Mouse (Mus musculus): ENCODE results near the gene Usp36. TPM values are rescaled to one million over a fixed set of nuclear protein-coding genes. Genes with fewer than 3 reads are reported as not detected.

The Usp36 gene
- total and polyA plus RNA-seq, 2 experiments from 2014 or later = 12.6 to 19.7 TPM

GRCm38 (mm10) chr11:118229941-118230340 lies 60.1 kb downstream of the Usp36 start:
- WGBS = 86% methylated on average over 5 of the region's 5 CpGs
- ATAC-seq (no peak), DNase-seq (ENCODE audit: low spot score) (no peak)
- no peak for TF ChIP-seq CTCF (IDR thresholded peaks at IDR 0.05; ENCODE audit: low read depth)
- no peaks in the 10 kb centered on the region for H3K36me3 ChIP-seq (ENCODE audit: insufficient read depth, low read length)
- no peak overlapping the region for H3K4me2 ChIP-seq (ENCODE audit: low read depth, low read length)
- H3K27me3 ChIP-seq (ENCODE audit: insufficient read depth, low read length) = no peaks in the 10 kb centered on the region
- H3K27ac ChIP-seq = no peak overlapping the region
- 0 out of 2 replicates have a peak, but pooled peaks cover 3% of the 10 kb centered on the region for H3K4me1 ChIP-seq (ENCODE audit: insufficient read depth, low read length)
- no peaks in the 10 kb centered on the region for H3K9me3 ChIP-seq (ENCODE audit: low read length)
- no peak overlapping the region for H3K4me3 ChIP-seq (ENCODE audit: low read length)
- no peak overlapping the region for H3K9ac ChIP-seq (replicated peaks; ENCODE audit: low read length)

GRCm38 (mm10) chr11:118227650-118228049 lies 62.4 kb downstream of the Usp36 start:
- no peaks in the 10 kb centered on the region for H3K27me3 ChIP-seq (ENCODE audit: insufficient read depth, low read length)
- no peak for ATAC-seq
- WGBS = 77% methylated on average over 7 of the region's 7 CpGs

GRCm38 (mm10) chr11:118226850-118227249 lies 63.2 kb downstream of the Usp36 start:
- no peak for TF ChIP-seq CTCF (IDR thresholded peaks at IDR 0.05; ENCODE audit: low read depth)
- H3K4me2 ChIP-seq (ENCODE audit: low read depth, low read length) = no peak overlapping the region
- DNase-seq (ENCODE audit: low spot score) (no peak), ATAC-seq (no peak)
- H3K27ac ChIP-seq = no peak overlapping the region
- no peaks in the 10 kb centered on the region for H3K27me3 ChIP-seq (ENCODE audit: insufficient read depth, low read length)
- WGBS = 76% methylated on average over 7 of the region's 7 CpGs
- H3K4me3 ChIP-seq (ENCODE audit: low read length) = no peak overlapping the region
- no peak overlapping the region for H3K9ac ChIP-seq (replicated peaks; ENCODE audit: low read length)
- H3K36me3 ChIP-seq (ENCODE audit: insufficient read depth, low read length) = no peaks in the 10 kb centered on the region
- no peaks in the 10 kb centered on the region for H3K4me1 ChIP-seq (ENCODE audit: insufficient read depth, low read length)
- H3K9me3 ChIP-seq (ENCODE audit: low read length) = no peaks in the 10 kb centered on the region

More at GRCm38 (mm10) chr11:118227650-118228049, 62.4 kb downstream of the Usp36 start:
- Histone ChIP-seq H3K9ac (replicated peaks; ENCODE audit: low read length) (no peak overlapping the region), H3K4me3 (ENCODE audit: low read length) (no peak overlapping the region), H3K4me1 (ENCODE audit: insufficient read depth, low read length) (0 out of 2 replicates have a peak, but pooled peaks cover 3% of the 10 kb centered on the region), H3K27ac (no peak overlapping the region), H3K4me2 (ENCODE audit: low read depth, low read length) (no peak overlapping the region), H3K9me3 (ENCODE audit: low read length) (no peaks in the 10 kb centered on the region), H3K36me3 (ENCODE audit: insufficient read depth, low read length) (no peaks in the 10 kb centered on the region)
- no peak for DNase-seq (ENCODE audit: low spot score)
- no peak for TF ChIP-seq CTCF (IDR thresholded peaks at IDR 0.05; ENCODE audit: low read depth)

- DNase-seq (ENCODE audit: low spot score) (no peak), ATAC-seq (no peak)
- Histone ChIP-seq H3K27me3 (ENCODE audit: insufficient read depth, low read length) (no peaks in the 10 kb centered on the region), H3K9me3 (ENCODE audit: low read length) (no peaks in the 10 kb centered on the region), H3K4me3 (ENCODE audit: low read length) (no peak overlapping the region), H3K4me2 (ENCODE audit: low read depth, low read length) (no peak overlapping the region), H3K9ac (replicated peaks; ENCODE audit: low read length) (no peak overlapping the region), H3K4me1 (ENCODE audit: insufficient read depth, low read length) (no peaks in the 10 kb centered on the region), H3K27ac (no peak overlapping the region), H3K36me3 (ENCODE audit: insufficient read depth, low read length) (no peaks in the 10 kb centered on the region)
- WGBS = 78% methylated on average over 1 of the region's 1 CpGs
- no peak for TF ChIP-seq CTCF (IDR thresholded peaks at IDR 0.05; ENCODE audit: low read depth)
Observed at GRCm38 (mm10) chr11:118225862-118226261, 64.2 kb downstream of the Usp36 start.

GRCm38 (mm10) chr11:118225056-118225836 lies 64.8 kb downstream of the Usp36 start:
- H3K4me1 ChIP-seq (ENCODE audit: insufficient read depth, low read length) = no peaks in the 10 kb centered on the region
- no peak overlapping the region for H3K4me2 ChIP-seq (ENCODE audit: low read depth, low read length)
- WGBS = 63% methylated on average over 12 of the region's 12 CpGs
- H3K36me3 ChIP-seq (ENCODE audit: insufficient read depth, low read length) = no peaks in the 10 kb centered on the region
- H3K27me3 ChIP-seq (ENCODE audit: insufficient read depth, low read length) = no peaks in the 10 kb centered on the region
- H3K9ac ChIP-seq (replicated peaks; ENCODE audit: low read length) = no peak overlapping the region
- no peak for TF ChIP-seq CTCF (IDR thresholded peaks at IDR 0.05; ENCODE audit: low read depth)
- no peak overlapping the region for H3K27ac ChIP-seq
- ATAC-seq (no peak), DNase-seq (ENCODE audit: low spot score) (no peak)
- no peaks in the 10 kb centered on the region for H3K9me3 ChIP-seq (ENCODE audit: low read length)
- no peak overlapping the region for H3K4me3 ChIP-seq (ENCODE audit: low read length)

- Histone ChIP-seq H3K4me3 (ENCODE audit: low read length) (no peak overlapping the region), H3K27me3 (ENCODE audit: insufficient read depth, low read length) (no peaks in the 10 kb centered on the region), H3K4me1 (ENCODE audit: insufficient read depth, low read length) (no peaks in the 10 kb centered on the region), H3K9ac (replicated peaks; ENCODE audit: low read length) (no peak overlapping the region), H3K27ac (no peak overlapping the region), H3K4me2 (ENCODE audit: low read depth, low read length) (no peak overlapping the region), H3K36me3 (ENCODE audit: insufficient read depth, low read length) (no peaks in the 10 kb centered on the region), H3K9me3 (ENCODE audit: low read length) (no peaks in the 10 kb centered on the region)
- ATAC-seq (no peak), DNase-seq (ENCODE audit: low spot score) (no peak)
- 85% methylated on average over 10 of the region's 10 CpGs for WGBS
- no peak for TF ChIP-seq CTCF (IDR thresholded peaks at IDR 0.05; ENCODE audit: low read depth)
Observed at GRCm38 (mm10) chr11:118223416-118224067, 66.5 kb downstream of the Usp36 start.

GRCm38 (mm10) chr11:118222917-118223316 lies 67.1 kb downstream of the Usp36 start:
- Histone ChIP-seq H3K27ac (no peak overlapping the region), H3K4me2 (ENCODE audit: low read depth, low read length) (no peak overlapping the region), H3K27me3 (ENCODE audit: insufficient read depth, low read length) (no peaks in the 10 kb centered on the region), H3K36me3 (ENCODE audit: insufficient read depth, low read length) (no peaks in the 10 kb centered on the region), H3K9me3 (ENCODE audit: low read length) (no peaks in the 10 kb centered on the region), H3K4me3 (ENCODE audit: low read length) (no peak overlapping the region), H3K9ac (replicated peaks; ENCODE audit: low read length) (no peak overlapping the region), H3K4me1 (ENCODE audit: insufficient read depth, low read length) (no peaks in the 10 kb centered on the region)
- 80% methylated on average over 5 of the region's 5 CpGs for WGBS
- DNase-seq (ENCODE audit: low spot score) = no peak
- TF ChIP-seq CTCF (IDR thresholded peaks at IDR 0.05; ENCODE audit: low read depth) = no peak
- no peak for ATAC-seq

Data from hindbrain, postnatal 0 days (tissue).